Mouse (Mus musculus) midbrain, embryonic 16.5 days (tissue): ENCODE data around the gene Trpc3. TPM values are rescaled to one million over a fixed set of nuclear protein-coding genes. Genes with fewer than 3 reads are reported as not detected.

Experiments
- ATAC-seq: fragments of 200-750 bp; cut with Nextera tagmentation; 2 replicates; pipeline ENCODE4 v1.8.0; 2017; ENCODE audit warnings: moderate TSS enrichment
- H3K27ac ChIP-seq: fragments of 300-500 bp; sonication (generic); 2 replicates; pipeline ENCODE4 v1.5.1; 2014; ENCODE audit warnings: mild to moderate bottlenecking, low read length, mixed read lengths
- H3K27me3 ChIP-seq: fragments of 300-500 bp; sonication (generic); 2 replicates; pipeline ENCODE4 v1.6.1; 2014; ENCODE audit warnings: low read depth, low read length, mixed read lengths; ENCODE audit not compliant: control insufficient read depth, insufficient read depth
- H3K36me3 ChIP-seq: fragments of 300-500 bp; sonication (generic); 2 replicates; pipeline ENCODE4 v1.6.1; 2014; ENCODE audit warnings: mild to moderate bottlenecking, low read length, moderate library complexity, mixed read lengths; ENCODE audit not compliant: control insufficient read depth, insufficient read depth
- H3K4me1 ChIP-seq: fragments of 300-500 bp; sonication (generic); 2 replicates; pipeline ENCODE4 v1.6.1; 2014; ENCODE audit warnings: mild to moderate bottlenecking, low read length, mixed read lengths; ENCODE audit not compliant: control insufficient read depth, insufficient read depth
- H3K4me2 ChIP-seq: fragments of 300-500 bp; sonication (generic); 2 replicates; pipeline ENCODE4 v1.6.1; 2014; ENCODE audit warnings: mild to moderate bottlenecking, low read length, mixed read lengths
- H3K4me3 ChIP-seq: fragments of 300-500 bp; sonication (generic); 2 replicates; pipeline ENCODE4 v1.5.1; 2014; ENCODE audit warnings: low read depth, mild to moderate bottlenecking, low read length, moderate library complexity, mixed read lengths
- H3K9ac ChIP-seq: fragments of 300-500 bp; sonication (generic); 2 replicates; pipeline ENCODE4 v1.6.1; 2014; ENCODE audit warnings: low read depth, low read length, mixed read lengths
- H3K9me3 ChIP-seq: fragments of 300-500 bp; sonication (generic); replicated peaks from 2 replicates; pipeline ENCODE4 v1.6.1; 2014; ENCODE audit warnings: mild to moderate bottlenecking, low read length, mixed read lengths; ENCODE audit not compliant: control insufficient read depth, poor library complexity, severe bottlenecking
- WGBS: fragments of 180-500 bp; shearing (Covaris S2); extraction: QIAGEN DNeasy Blood & Tissue Kit; methylation state at CpG from one replicate; pipeline ENCODE4 v1.1.7; 2014; 5-methylcytosine and 5-hydroxymethylcytosine counted together
- polyA plus RNA-seq: library from polyadenylated mRNA; unstranded; fragments of >200 nt; fragmentation: Nextera tagmentation; extraction: Ambion mirVana; gene quantifications from 2 replicates; pipeline ENCODE4 v1.2.1, GENCODE M21; 2015

The Trpc3 gene
- 8.7 and 9.9 TPM in 2 replicates for polyA plus RNA-seq

DNA sequence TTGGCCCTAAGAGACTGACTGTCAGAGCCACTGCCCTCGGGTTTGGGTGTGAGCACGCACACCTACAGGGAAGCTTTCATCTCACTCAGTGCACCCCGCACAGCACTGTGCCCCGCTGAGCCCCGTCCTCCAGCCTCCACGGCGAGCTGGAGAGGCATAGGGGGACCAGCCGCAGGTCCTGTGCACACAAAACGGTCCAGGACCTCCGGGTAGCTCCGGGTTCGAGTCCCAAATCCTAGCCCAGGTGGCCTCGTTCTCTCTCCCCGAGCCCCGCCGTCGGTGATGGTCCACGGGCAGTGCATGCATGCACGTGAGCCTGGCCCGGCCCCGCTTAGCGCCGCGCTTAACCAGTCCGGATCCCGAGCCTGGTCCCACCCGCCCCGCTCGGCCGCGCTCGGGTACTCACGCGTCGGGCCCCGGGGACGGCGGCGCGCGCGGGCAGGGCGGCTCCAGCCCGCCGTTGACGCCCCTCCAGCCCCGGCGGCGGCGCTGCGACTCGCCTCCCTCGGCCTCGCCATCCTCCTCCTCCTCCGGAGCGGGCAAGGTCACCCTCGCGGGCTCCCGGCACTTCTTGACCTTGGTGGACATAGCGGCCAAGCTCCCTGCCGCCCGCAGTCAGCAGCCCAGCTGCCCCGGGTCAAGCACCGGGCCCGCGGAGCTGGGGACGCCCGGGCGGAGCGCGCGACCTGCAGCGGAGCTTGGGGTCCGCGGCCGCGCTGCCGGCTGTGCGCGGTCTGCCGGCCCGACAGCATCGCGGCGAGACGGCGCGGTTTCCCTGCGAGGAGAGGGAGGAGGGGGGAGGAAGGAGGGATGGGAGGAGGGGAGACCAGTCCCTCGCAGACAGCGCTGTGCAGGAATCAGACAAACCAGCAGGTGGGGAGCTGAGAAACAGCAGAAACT is at the start of gene Trpc3:
Gene Trpc3, minus strand, starts transcription at position 776 of the 900 bp plus-strand sequence.
- WGBS = under 1% methylated on average over 81 of the region's 91 CpGs
- H3K9ac ChIP-seq = peak within 1 kb of the TSS; percentile 84
- no peaks in the 10 kb centered on the region for H3K36me3 ChIP-seq
- peaks cover 5% of the 10 kb centered on the region; the same call in 1 of the 2 replicates for H3K4me1 ChIP-seq
- peak within 1 kb of the TSS; percentile 70 for H3K4me2 ChIP-seq
- no peaks in the 10 kb centered on the region for H3K27me3 ChIP-seq
- peak within 1 kb of the TSS; percentile 81 for H3K4me3 ChIP-seq
- H3K9me3 ChIP-seq = no peaks in the 10 kb centered on the region
- peak within 1 kb of the TSS; percentile 74 for H3K27ac ChIP-seq
- ATAC-seq = peak; percentile 95

- 78% methylated on average over 4 of the region's 4 CpGs for WGBS
- Histone ChIP-seq H3K27ac (no peak overlapping the region), H3K36me3 (no peaks in the 10 kb centered on the region), H3K9me3 (no peaks in the 10 kb centered on the region), H3K27me3 (no peaks in the 10 kb centered on the region), H3K9ac (no peak overlapping the region), H3K4me1 (no peaks in the 10 kb centered on the region), H3K4me2 (no peak overlapping the region), H3K4me3 (no peak overlapping the region)
- ATAC-seq = no peak
Observed at GRCm38 (mm10) chr3:36738071-36738470, 48.1 kb upstream of the Trpc3 start.

- Histone ChIP-seq H3K4me1 (no peaks in the 10 kb centered on the region), H3K9ac (no peak overlapping the region), H3K27ac (no peak overlapping the region), H3K36me3 (no peaks in the 10 kb centered on the region), H3K4me2 (no peak overlapping the region), H3K27me3 (no peaks in the 10 kb centered on the region), H3K9me3 (no peaks in the 10 kb centered on the region), H3K4me3 (no peak overlapping the region)
- WGBS = 96% methylated on average over 4 of the region's 4 CpGs
- ATAC-seq = no peak
Observed at GRCm38 (mm10) chr3:36733075-36733474, 43.1 kb upstream of the Trpc3 start.

DNA sequence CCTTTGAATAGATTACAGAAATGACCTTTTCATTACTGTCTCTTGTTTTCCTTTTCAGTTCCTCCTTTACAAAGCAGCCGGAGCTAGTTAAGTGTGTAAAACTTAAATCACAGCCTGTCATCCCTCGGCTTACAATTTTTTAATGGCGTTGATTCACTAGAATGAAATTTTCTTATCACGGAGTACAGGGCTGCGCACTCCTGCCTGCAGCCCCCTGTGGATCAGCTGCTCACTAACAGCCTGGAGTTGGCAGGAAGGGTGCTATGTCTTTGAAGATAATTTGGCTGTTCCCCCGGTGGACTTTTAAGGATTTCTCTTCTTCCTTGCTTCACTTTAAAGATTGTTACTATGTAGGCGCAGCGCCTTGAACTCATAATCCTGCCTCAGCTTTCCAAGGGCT is 36.6 kb upstream of the Trpc3 start:
- no peaks in the 10 kb centered on the region for H3K27me3 ChIP-seq
- 65% methylated on average over 8 of the region's 8 CpGs for WGBS
- no peaks in the 10 kb centered on the region for H3K4me1 ChIP-seq
- no peaks in the 10 kb centered on the region for H3K9me3 ChIP-seq
- H3K9ac ChIP-seq = no peak overlapping the region
- no peak overlapping the region for H3K27ac ChIP-seq
- ATAC-seq = no peak
- no peak overlapping the region for H3K4me2 ChIP-seq
- no peaks in the 10 kb centered on the region for H3K36me3 ChIP-seq
- H3K4me3 ChIP-seq = no peak overlapping the region

GRCm38 (mm10) chr3:36721850-36722249 is 31.9 kb upstream of the Trpc3 start:
- Histone ChIP-seq H3K9ac (no peak overlapping the region), H3K9me3 (no peaks in the 10 kb centered on the region), H3K4me2 (no peak overlapping the region), H3K27me3 (no peaks in the 10 kb centered on the region), H3K27ac (no peak overlapping the region), H3K4me3 (no peak overlapping the region), H3K4me1 (no peaks in the 10 kb centered on the region), H3K36me3 (no peaks in the 10 kb centered on the region)
- WGBS = 77% methylated on average over 3 of the region's 3 CpGs
- no peak for ATAC-seq

DNA sequence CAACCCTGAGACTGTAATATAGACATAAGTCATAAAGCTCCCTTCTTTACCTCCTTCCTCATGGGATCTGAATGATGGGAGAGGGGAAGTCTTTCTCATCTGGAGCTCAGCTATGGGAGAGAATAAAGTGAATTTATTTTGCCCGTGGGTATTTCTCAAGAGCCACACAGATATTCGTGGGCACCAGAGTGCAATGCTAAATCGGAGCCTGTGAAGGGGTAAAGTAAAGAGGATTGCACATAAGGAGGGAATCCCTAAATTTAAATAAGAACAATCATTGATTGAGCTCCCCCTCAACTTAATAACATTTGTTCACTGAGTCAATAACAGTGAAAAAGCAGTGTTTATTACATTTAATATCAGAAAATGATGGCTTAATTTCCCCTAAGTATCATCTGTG is 19.6 kb upstream of the Trpc3 start:
- 73% methylated on average over 3 of the region's 3 CpGs for WGBS
- Histone ChIP-seq H3K27ac (no peak overlapping the region), H3K4me2 (no peak overlapping the region), H3K4me3 (no peak overlapping the region), H3K36me3 (no peaks in the 10 kb centered on the region), H3K27me3 (no peaks in the 10 kb centered on the region), H3K9me3 (no peaks in the 10 kb centered on the region), H3K4me1 (no peaks in the 10 kb centered on the region), H3K9ac (no peak overlapping the region)
- no peak for ATAC-seq

GRCm38 (mm10) chr3:36690292-36690650 is 304 bp upstream of the Trpc3 start:
- H3K9me3 ChIP-seq = no peaks in the 10 kb centered on the region
- 6% methylated on average over 7 of the region's 7 CpGs for whole genome bisulfite sequencing
- H3K36me3 ChIP-seq = no peaks in the 10 kb centered on the region
- peak; percentile 25 for ATAC-seq
- peaks cover 5% of the 10 kb centered on the region; the same call in 1 of the 2 replicates for H3K4me1 ChIP-seq
- no peak overlapping the region; the same call in 1 of the 2 replicates for H3K9ac ChIP-seq
- H3K27me3 ChIP-seq = no peaks in the 10 kb centered on the region
- H3K27ac ChIP-seq = no peak overlapping the region
- H3K4me2 ChIP-seq = peak overlapping the region; percentile 70
- peak overlapping the region; percentile 81 for H3K4me3 ChIP-seq

DNA sequence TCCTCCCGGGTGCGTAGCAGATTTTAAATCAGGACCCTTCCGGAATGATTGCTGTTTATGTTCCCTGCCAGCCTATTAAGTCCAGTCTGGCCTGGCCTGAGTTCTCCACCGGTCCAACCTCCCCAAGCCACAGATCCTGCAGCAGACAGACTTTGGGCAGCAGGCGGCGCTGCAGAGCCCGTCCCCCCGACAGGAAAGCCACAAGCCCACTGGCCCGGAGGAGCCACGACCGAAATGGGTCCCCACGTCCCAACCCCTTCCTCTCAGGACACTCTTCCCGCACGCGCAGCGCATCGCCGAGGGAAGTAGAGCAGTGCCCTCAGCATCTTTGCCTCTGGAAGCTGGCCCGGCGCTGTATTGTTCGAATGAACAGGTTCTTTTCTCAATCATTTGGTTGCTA is 1.1 kb downstream of the Trpc3 start:
- 2% methylated on average over 21 of the region's 21 CpGs for WGBS
- no peaks in the 10 kb centered on the region for H3K27me3 ChIP-seq

GRCm38 (mm10) chr3:36675822-36676221 is 14.1 kb downstream of the Trpc3 start:
- Histone ChIP-seq H3K4me2 (no peak overlapping the region), H3K27me3 (no peaks in the 10 kb centered on the region), H3K4me1 (no peaks in the 10 kb centered on the region), H3K4me3 (no peak overlapping the region), H3K27ac (no peak overlapping the region), H3K36me3 (no peaks in the 10 kb centered on the region), H3K9ac (no peak overlapping the region), H3K9me3 (no peaks in the 10 kb centered on the region; the same call in 1 of the 2 replicates)
- 83% methylated on average over 1 of the region's 1 CpGs for WGBS
- no peak for ATAC-seq

More for the DNA sequence above, 1.1 kb downstream of the Trpc3 start:
- Histone ChIP-seq H3K4me2 (peak overlapping the region; percentile 70), H3K9me3 (no peaks in the 10 kb centered on the region), H3K36me3 (no peaks in the 10 kb centered on the region), H3K4me3 (peak overlapping the region; percentile 81), H3K4me1 (peaks cover 5% of the 10 kb centered on the region; the same call in 1 of the 2 replicates), H3K27ac (peak overlapping the region; percentile 18; the same call in 1 of the 2 replicates), H3K9ac (peak overlapping the region; percentile 84)
- ATAC-seq = peak; percentile 47
